Mouse (Mus musculus) erythroid progenitor cell, adult 5-6 weeks (primary cell): ENCODE results near the gene Osbpl10. TPM values are rescaled to one million over a fixed set of nuclear protein-coding genes. Genes with fewer than 3 reads are reported as not detected.
"Not testable (repeated sequence)": the region's sequence is repeated elsewhere in the genome, so short reads cannot be mapped to it uniquely, and the experiment has no call there.

Source experiments
- ATAC-seq: replicated peaks from 2 replicates; pipeline ENCODE4 v1.8.0; 2016; ENCODE audit warnings: moderate number of reproducible peaks, mild to moderate bottlenecking, moderate TSS enrichment, inconsistent platforms; ENCODE audit not compliant: poor library complexity, low FRiP score, severe bottlenecking
- total RNA-seq, 2 experiments: library from RNA; stranded (forward) in 1 of 2; stranded (reverse) in 1 of 2; fragments of 150-400 nt in 1 of 2; fragments of 186-747, 209-891 nt in 1 of 2; gene quantifications; 2 replicates each; pipeline versions ENCODE4 v1.2.3 to v1.2.4; 2015 to 2017; ENCODE audit warnings: low replicate concordance in 2 of 2

Osbpl10 gene
- total RNA-seq, 2 experiments from 2014 or later: not detected

DNA sequence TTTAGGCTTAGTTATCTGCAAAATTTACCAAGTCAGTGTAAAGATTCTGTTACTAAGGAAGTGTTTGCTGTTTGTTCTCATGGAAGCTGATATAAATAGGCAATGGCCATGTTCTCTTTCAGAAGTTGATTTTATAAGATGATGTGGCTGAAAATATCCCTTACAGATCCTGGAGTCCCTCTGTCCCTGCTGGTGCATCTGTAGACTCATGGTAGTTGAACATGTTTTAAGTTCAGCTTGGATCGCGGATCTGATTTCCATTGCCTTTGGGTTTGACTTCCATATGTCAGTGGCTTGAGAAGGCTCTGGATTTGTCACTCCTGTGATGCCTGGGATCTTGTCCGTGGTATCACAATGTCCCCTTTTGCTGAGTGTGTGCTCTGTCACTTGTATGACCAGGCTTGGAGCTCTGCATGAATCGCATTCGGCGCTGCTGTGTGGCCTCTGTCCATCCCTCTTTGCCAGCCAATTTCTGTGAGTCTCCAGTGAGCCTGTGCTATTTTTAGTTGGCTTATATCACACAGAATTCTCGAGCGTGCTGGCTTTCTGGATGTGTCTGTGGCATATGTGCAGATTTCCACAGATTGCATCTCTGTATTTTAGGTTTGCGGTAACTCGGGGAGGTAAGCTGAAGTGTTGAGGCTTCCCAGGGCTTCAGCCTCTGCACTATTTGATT lies 45.5 kb downstream of the Osbpl10 start:
- ATAC-seq: no peak

DNA sequence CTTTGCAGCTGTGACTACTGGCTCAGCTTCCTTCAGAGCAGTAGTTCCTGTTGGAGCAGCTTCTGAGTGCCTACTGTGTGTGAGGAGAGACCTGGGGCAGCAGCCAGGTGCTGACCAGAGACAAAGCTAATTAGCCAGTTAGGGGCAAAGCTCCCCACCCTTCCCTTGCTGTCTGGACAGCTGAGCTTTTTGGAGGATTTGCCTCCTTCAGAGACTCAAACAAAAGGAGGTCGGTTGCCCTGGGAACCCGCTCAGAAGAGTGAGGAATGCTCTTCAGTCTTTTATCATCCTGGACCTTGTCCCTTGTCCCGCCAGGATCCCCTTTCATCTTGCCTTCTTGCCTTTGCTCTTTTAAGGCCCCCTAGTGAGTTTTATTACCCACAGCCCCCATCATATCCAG lies 50.9 kb downstream of the Osbpl10 start:
- ATAC-seq: no peak

DNA sequence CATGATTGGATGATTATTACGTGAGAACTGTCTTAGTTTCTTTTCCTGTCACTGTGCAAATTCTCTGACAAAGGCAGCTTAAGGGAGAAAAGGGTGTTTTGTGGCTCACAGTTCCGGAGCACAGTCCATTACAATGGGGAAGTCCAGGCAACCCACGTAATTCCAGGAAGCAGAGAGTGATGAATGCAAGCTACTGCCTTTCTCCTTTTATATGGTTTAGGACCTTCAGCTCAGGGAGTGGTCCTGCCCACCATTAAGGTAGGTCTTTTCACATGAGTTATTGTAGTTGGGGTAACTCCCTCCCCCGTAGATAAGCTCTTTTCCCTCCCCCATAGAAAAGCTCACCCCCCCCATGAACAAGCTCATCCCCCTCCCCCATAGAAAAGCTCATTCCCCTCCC lies 52.2 kb downstream of the Osbpl10 start:
- ATAC-seq: no peak

DNA sequence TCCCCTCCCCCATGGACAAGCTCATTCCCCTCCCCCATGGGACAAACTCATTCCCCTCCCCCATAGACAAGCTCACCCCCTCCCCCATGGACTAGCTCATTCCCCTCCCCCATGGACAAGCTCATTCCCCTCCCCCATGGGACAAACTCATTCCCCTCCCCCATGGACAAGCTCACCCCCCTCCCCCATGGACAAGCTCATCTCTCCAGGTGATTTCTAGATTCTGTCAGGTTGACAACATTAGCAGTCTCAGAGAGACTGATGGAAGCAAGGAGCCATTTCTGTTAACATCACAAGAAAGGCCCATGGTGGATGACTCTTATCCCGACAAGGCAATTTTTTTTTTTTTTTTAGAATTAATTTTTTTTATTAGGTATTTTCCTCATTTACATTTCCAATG lies 52.7 kb downstream of the Osbpl10 start:
- not testable (repeated sequence) for ATAC-seq

DNA sequence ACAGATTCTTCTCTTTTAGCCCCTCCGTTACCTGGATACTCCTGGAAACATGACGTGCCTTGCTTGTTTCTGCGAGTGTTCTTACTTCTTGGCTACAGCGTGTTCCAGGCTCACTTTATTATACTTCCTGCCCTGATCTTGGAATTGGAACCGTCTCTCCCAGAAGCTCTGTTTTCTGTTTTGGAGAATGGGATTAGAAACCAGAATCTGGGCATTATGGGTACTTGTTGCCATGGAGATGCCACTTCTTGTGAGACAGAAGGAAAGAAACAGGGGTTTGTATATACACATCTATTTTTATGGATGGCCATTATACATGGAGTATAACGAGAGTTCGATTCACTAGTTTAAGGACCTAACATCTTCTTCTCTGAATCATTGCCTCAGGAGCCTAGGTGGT lies 54.4 kb downstream of the Osbpl10 start:
- no peak for ATAC-seq

DNA sequence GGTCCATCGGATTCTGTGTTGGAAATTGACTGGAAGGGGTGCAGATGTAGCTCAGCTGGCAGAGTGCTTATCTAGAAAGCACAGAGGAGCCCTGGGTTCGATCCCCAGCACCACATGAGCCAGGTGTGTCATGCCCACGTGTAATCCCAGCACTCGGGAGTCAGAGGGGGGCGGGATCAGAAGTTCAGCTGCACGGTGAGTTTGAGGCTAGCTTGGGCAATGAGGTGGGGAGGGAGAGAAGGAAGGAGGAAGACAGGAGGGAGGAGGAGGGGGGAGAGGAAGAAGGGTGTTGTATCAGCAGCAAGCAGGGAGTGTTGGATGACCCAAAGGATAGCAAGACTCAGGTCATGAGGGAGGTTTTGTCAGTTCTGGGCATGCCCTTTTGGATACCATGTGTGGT lies 55.9 kb downstream of the Osbpl10 start:
- no peak for ATAC-seq

DNA sequence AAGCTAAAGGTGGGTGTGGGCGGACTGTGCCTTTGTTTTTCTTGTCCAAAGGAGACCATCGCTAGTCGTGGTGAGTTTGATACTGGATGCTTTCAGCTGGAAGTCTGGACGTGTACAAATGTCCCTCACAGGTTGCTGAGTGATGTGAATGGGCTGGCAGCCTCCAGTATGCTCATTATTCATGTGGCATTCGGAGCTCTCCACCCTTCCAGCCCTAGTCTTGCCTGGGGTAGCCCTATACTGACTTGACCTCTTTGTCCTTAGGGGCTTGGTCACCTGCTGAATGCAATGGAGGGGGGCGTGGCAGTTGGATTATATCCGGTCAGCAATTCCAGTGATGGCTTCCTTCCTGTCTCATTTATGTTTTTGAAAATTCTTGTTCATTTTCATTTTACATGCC lies 56.4 kb downstream of the Osbpl10 start:
- ATAC-seq: no peak

DNA sequence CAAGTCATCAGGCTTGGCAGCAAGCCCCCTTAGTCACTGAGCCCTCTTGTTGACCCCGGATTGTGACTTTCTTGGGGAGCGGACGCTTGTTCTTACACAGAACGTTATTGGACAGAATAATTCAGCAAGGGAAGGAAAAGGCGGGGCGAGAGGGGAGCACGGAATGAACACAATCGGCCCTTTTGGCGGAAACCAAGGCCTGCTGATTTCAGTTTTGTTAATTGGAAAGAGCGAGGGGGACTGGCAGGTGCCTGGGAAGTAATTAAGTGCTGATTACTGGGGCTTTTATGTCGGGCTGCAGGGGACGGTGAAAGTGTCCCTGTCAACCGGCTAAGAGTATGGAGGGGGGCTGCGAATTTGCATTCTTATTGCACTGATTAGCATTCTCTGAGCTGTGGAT lies 59.8 kb downstream of the Osbpl10 start:
- ATAC-seq: no peak

DNA sequence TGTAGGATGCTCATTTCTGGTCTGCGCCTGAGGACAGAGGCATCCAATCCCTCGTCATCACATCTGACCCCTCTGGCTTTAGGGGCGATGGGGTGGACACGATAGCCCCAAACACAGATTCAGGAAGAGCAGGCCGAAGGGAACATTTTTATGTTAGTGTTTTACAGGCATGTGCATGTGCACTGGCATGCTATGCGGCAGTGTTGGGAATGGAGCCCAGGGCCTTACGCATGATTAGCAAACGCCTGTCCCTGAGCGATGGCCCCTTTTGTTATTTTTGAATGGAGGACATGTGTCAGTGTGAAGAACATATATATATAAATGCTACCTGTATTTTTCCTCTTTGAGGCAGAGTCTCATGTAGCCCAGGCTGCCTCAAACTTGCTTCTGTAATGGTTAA lies 60.3 kb downstream of the Osbpl10 start:
- ATAC-seq: no peak

DNA sequence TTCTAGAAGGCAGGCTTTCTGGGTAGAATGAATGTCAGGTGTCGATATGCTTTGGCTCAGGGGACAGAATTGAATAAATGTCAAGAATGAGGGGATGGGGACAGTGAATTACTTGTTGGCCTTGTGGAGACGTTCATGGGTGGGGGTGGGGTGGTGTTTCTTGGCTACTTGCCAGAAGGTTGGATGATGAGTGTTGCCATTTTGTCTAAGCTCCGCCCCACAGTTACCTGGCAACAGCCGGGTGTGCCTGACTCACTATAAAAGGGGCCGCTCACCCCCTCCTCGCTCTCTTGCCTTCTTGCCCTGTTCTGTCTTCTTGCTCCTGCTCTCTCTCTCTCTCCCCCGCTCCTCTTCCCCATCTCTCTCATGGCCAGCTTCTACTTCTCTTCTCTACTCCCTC lies 60.9 kb downstream of the Osbpl10 start:
- ATAC-seq: no peak

DNA sequence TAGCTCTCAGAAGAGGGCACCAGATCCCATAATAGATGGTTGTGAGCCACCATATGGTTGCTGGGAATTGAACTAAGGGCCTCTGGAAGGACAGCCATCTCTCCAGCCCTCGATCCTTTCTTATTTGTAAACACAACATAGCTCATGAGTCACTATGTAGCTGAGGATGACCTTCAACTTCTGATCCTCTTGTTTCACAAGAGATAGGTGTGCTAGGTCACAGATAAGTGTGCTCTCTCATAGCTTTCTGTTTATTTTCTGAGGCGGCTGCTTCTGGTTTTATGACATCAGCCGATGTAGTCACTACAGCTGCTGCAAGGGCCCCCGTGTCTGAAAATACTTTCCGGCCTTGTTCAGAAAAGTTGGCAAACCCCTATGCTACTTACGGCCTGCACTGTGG lies 64.2 kb downstream of the Osbpl10 start:
- no peak for ATAC-seq

DNA sequence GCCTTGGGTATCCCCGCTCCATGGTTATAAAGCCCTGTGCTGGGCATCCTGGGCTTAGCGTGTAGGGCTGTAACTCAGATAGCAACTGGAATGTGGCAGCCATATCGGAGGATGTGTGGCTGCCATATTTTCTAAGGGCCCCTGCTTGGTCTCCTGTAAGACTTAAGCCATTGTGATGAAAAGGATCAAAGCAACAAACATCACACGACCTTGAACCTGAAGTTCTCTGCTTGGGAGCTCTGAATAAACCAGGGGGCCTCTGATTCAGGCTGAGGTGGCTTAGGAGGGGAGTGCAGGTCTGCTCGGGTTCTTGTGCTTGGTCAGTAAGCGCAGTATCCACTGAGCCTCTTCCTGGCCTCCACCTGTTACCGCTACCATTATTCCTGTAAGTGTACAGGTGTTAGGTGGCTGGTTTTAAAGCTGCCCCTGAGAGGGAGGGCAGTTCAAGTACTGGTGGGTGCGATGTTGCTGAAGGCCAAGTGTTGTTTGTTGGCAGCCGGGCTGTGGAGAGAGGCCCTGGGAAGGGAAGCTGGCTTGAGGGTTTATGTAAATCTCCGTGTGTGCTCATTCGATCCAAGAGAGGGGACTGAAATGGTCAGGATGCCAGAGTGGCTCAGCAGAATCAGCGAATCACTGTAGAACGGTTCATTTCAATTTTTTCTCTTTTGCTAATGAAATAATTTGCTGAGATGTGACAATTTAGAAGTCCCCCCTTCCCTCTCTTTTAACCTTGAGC lies 64.8 kb downstream of the Osbpl10 start:
- no peak for ATAC-seq

DNA sequence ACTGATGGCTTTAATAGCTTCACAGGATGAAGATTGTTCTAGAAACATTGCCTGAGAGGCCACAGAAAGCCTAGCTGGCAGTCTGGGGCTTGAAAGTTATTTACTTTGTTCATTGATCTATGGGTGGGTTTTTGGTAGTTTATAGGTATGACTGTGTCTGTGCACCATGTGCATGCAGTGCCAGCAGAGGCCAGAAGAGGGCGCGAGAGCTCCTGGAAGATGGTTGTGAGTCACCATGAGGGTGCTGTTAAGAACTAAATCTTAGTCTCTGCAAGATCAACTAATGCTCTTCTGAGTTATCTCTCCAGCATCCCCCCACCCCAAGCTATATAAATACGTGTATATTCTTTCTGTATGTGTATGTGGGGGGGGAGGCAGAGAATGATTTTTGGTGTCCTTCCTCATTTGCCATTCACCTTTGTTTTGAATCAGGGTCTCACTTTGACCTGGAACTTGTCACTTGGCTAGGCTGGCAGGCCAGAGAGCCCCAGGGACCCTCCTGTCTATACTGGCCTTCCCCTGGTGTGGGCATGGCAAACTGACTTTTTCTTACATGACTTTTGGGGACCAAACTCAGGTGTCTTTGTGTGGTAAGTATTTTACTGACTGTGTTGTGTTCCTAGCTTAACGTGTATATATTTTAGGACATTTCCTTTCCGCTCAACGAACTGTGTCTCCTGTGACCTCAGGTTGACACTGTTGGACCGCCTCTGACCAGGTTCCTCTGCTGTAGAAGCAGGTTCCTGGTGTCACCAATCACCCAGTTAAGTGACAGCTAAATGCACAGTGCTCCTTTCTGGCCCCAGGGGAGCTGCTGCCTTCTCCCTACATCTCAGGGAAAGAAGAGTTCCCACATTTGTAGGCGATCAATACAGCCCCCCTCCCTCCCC lies 65.8 kb downstream of the Osbpl10 start:
- ATAC-seq: no peak

DNA sequence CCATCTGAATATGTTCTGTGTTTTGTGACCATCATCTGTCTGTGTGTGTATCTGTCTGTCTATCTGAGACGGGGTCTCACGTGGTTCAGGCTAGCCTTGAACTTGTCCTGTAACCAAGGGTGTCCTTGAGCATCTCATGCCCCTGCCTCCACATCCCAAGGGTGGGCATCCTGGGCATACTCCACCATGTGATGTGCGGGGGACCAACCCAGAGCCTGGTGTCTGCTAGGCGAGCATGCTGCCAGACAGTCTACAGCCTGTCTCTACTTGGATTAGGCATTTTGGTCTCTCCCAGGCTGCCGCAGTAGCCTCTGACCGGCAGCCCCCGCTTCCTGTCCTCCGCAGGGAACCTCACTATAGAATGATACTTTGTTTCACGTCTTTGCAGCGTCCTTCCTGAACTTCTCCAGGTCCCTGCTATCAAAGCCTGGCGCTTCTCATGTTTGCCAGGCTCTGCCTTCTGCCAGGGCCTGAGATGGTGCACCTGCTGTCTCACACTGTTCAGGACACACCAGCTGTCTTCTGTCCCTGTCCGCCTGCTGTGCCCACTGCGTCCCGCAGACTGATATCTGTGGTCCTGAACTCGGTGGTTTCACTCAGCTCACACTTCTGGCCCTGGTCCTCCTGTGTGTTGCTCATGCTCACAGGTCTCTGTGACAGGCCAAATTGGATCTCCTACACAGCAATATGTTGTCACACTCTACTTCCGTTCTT lies 66.9 kb downstream of the Osbpl10 start:
- no peak for ATAC-seq

DNA sequence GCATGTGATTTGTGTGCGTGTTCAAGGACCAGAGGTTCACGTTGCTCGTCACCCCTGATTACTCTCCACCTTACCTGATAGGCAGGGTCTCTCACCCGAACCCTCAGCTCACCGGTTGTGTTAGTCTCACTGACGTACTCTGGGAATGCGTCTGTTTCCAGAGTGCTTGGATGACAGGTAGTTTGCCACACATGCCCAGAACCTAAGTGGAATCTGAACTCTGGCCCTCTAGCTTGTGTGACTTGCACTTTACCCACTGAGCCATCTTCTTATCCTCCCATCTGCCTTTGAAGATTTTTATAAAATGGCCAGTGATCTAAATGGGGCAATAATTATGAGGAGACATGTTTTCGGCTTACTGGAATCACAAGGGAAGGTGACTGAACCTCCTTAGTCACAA lies 68.3 kb downstream of the Osbpl10 start:
- no peak for ATAC-seq

DNA sequence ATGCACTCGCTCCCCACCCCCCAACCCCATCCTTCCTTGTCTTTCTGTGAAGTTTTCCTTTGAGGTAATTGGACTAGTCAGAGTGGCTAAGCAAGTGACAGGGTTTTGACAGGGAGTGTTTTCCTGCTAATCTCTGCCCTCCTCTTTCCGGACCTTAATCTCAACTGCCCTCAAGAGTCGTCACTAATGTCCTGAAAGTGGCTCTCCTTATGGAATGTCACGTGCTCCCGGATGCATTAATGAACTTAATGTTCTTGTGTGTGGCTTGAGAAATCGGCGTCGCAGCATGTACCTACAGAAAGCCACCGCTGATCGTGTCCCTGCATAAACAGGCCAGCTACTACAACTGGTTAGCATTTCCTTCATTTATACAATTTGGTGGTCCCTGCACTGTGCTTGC lies 70.0 kb downstream of the Osbpl10 start:
- no peak for ATAC-seq

DNA sequence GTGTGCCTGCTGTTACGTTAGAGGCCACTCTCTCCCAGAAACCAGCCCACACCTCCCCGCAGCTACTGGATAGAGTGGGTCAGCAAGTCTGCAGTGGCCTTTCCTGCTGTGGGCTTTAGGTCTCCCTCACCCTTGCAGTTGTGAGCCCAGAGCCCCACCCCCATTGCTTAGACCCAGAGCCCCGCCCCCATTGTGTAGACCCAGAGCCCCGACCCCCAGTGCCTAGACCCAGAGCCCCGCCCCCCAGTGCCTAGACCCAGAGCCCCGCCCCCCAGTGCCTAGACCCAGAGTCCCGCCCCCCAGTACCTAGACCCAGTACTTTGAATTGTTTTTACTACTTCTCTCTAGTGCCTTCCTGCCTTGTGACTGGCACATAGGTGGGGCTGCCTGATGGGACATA lies 70.5 kb downstream of the Osbpl10 start:
- ATAC-seq: no peak

DNA sequence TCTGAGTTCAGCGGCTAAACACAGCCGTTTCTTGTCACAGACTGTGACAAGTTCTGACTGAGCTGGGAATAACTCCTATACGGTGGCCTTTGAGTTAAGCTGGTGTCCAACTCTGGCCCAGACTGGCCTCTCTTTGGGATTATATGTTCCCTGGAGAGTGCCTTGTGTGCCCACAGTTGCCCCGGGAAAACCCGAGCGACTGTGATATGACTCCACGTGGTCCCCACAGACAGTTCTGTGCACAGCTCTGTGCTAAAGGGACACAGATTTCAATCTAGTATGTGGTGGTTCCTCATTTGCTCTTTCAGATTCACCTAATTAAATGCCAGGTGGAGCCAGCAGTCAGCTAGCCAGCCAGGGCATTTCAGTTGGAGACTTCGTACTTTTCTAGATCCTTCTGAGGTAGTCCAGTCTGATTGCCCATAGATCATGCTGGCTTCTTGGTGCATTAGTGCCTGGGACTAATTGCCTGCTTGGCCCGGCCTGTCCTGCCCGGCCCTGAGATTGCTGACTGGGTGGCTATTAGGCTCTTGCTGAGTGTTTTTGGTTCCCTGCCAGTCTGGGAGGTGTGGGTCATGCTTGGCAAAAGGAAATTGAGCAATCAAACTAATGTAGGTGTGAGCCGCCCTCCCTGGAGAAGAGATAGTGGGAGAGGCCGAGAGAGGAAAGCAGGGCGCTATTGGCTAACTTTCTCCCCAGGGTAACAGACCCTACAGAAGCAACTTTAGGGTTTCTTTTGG lies 71.8 kb downstream of the Osbpl10 start:
- ATAC-seq: no peak

DNA sequence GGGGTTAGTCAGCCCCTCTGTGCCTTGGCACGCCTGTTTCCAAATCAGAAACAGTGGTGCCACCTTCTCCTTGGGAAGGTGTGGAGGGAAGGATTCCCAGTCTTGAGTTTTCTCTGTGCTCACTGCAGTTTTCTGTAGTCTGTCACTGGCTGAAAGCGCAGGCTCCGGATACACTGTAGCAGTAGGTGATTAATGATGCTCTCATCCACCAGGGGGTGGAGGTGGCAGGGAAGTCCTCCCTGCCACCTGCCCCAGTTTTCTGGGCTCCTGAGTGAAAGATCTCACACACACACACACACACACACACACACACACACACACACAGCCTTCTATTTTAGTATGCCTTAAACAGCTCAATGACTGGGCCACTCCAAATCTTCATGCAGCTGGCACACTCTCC lies 73.6 kb downstream of the Osbpl10 start:
- ATAC-seq: no peak

DNA sequence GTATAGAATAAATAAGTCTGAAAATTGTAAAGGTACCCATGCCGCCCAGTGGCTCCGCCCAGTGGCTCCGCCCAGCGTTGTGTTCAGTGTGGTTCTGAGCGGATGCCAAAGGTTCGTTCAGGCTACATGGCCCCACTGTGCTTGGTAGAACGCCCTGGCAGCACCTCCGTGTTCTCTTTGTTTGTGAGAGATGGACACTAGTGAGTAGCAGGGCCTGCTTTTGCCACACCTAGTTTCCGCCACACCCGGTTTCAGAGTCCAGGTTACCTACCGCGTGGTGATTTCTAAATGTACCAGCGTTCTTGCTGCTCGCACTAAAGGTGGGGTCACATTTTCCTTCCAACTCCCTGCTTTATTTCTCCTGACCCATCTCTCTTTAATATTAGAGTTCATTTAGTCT lies 75.4 kb downstream of the Osbpl10 start:
- no peak for ATAC-seq
